Mouse (Mus musculus) right cerebral cortex, adult 2 months (tissue): Measurements from ENCODE around the gene Lama4.

Source experiments
- DNase-seq, 2 experiments: peaks; one replicate each; pipeline ENCODE4 v3.0.0; 2021 to 2022; ENCODE audit warnings: low spot score in 2 of 2

The Lama4 gene

GRCm38 (mm10) chr10:39049581-39050294 is 84.4 kb downstream of the Lama4 start:
- peak in 1 of 2 experiments; percentile 15 for DNase-seq

DNA sequence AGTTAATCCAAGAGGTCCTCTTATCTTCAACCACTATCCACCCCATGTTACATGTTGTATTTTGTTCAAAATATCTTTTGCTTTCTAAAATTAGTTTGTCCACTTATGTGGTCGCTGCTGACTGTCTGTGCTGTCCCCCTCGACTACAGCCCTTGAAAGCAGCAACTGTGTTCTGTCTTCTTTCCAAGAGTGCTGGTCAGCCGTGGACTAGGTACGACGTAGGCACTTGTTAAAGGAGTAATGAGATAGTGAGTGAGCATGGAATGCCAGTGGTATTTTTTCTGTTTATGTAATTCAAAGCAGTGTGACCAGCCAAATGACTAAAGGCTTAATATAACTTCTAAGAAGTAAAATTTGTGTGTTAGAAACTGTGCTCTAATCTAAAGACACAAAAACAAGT is 90.7 kb downstream of the Lama4 start:
- DNase-seq, result no peak

GRCm38 (mm10) chr10:39064732-39065131 is 99.4 kb downstream of the Lama4 start:
- no peak for DNase-seq

DNA sequence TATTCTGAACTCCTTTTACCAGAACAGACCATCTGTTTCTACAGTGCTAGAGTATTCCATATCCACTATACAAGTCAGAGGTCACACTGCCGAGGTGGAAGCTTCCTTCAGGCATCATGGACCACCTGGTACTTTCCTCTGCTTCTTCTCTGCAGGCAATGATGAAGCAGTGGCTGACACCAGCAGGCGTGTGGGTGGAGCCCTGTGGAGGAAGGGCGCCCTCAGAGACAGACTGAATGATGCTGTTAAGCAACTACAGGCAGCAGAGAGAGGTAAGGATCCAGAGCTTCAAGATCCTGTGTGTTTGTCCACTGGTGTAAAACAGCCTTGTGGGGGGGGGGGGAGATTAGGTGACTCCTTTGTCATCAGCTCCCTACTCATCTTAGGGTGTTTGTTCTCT is 100.1 kb downstream of the Lama4 start:
- DNase-seq, result peak in 1 of 2 experiments; percentile 11

- DNase-seq, result no peak
Measured at GRCm38 (mm10) chr10:39066061-39066460, 100.7 kb downstream of the Lama4 start.

DNA sequence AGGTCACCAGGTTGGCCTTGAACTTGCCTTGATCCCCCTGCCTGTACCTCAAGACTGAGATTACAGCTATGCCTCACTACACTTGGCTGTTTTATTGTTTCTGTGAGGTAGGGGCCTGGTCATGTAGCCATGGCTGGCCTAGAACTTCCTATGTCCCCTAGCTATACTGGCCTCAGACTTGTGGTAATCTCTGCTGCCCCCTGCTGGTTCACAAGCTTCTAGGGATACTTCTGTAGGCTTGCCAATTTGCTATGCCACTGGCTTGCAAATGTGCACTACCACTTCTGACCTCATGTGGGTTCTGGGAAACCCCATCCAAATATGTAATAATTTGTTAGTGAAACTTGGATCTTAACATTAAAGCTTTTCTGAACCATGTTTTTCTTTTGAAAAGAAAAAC is 101.6 kb downstream of the Lama4 start:
- DNase-seq, result peak; percentile 62 to 68

- DNase-seq, result no peak
Measured at GRCm38 (mm10) chr10:39072048-39072447, 106.7 kb downstream of the Lama4 start.

DNA sequence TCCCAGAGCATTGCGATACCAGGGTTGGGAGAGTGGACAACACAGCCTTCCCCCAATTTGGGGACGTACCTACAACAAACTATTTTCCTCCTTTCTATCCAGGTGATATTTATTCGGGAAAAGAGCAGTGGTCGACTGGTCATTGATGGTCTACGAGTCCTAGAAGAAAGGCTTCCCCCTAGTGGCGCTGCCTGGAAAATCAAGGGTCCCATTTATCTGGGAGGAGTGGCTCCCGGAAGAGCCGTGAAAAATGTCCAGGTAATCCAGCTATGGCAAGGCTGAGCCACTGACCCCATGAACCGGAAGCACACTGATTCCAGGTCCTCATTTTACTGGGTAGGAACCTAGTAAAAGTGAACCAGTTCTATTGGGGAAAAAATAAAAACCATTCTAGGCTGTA is 131.7 kb downstream of the Lama4 start:
- DNase-seq, result peak; percentile 36 to 40

GRCm38 (mm10) chr10:39098746-39099145 is 133.4 kb downstream of the Lama4 start:
- no peak for DNase-seq

- DNase-seq, result no peak
Measured at GRCm38 (mm10) chr10:39104803-39105449, 139.6 kb downstream of the Lama4 start.

GRCm38 (mm10) chr10:39106413-39106812 is 141.1 kb downstream of the Lama4 start:
- no peak for DNase-seq

- DNase-seq, result no peak
Measured at GRCm38 (mm10) chr10:39106935-39107334, 141.6 kb downstream of the Lama4 start.

DNA sequence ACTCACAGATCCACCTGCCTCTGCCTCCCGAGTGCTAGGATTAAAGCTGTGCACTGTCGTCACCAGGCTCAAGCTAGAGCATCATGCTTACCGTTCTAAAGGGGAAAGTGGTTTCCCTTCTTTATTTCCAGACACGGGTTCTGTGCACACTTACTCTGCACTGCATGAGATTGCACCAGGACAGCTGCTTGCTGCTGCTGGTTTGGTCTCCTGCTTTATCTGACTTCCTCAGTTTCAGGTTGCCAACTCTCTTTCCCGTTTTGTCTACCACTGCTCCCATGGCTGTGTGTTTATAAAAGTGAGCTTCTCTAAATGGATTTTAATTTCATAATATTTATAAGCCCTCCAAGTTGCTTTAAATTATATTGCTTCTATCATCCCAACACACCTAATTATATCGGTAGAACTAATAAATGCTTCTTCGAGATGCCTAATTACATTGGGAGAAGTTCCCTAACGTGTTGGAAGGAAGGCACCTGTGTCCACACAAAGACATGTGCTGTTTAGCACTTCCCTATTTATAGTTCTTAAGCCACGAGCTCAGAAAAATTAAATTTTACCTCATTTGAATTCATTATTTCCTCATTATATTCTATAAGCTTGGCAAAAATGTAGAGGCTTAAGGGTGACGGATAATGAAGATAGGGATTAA is 143.6 kb downstream of the Lama4 start:
- no peak for DNase-seq

GRCm38 (mm10) chr10:39109489-39109874 is 144.2 kb downstream of the Lama4 start:
- DNase-seq, result no peak

DNA sequence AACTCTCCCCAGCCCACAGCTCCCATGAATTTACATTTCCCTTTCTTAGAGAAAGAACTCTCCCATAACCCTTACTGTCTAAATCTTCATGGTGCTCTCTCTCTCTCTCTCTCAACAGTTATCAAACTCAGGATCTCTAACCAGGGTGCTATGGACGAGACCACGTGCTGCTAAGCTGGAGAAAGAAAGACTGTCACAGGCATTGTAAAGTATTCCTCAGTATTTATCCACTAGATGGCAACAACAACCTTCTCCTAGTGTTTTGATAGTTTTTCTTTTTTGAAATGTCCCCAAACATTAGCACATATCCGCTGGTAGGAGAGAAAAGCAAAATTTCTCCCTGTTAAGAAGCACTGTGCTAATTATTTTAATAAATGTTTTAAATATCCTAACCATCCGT is 156.1 kb downstream of the Lama4 start:
- no peak for DNase-seq

- peak; percentile 95 to 96 for DNase-seq
Measured at GRCm38 (mm10) chr10:39133462-39134310, 168.4 kb downstream of the Lama4 start, which contains the start of the genes Fam229b and Tube1. Gene Fam229b (minus strand): TSS chr10:39133914. Gene Tube1 (plus strand): TSS chr10:39133976.

GRCm38 (mm10) chr10:39137766-39138165 is 172.5 kb downstream of the Lama4 start:
- no peak for DNase-seq

DNA sequence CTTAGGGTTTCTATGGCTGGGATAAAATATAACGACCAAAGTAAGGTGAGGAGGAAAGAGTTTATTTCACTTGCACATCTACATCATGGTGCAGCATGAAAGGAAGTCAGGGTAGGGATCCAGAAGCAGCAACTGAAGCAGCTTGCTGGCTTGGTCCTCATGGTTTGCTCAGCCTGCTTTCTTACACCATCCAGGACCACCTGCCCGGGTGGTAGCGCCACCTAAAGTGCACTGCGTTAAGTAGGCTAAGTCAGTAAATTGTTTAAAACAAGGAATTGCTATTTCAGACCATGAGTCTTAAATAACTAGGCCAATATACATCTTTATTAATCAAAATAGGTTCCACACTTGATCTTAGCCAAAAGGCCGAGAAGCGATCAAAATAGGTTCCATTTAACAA is 173.4 kb downstream of the Lama4 start:
- no peak for DNase-seq

DNA sequence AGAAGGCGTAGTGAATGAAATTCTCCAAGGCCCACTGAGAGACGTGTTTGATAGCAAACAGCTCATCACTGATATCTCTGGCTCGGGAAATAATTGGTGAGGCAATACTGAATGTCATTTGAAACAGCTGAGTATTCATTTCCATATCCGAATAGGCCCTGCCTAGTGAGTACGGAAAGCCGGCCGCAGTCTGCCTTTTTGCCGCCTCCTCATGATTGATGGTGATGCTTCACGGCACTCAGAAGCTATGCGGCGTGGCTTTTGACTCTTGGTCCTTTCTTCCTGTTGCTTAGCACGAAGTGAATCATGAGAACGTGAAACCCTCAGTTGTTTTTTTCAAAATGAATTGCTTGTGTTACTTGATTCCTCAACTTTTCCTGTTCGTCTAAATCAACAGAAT is 175.5 kb downstream of the Lama4 start:
- DNase-seq, result no peak

DNA sequence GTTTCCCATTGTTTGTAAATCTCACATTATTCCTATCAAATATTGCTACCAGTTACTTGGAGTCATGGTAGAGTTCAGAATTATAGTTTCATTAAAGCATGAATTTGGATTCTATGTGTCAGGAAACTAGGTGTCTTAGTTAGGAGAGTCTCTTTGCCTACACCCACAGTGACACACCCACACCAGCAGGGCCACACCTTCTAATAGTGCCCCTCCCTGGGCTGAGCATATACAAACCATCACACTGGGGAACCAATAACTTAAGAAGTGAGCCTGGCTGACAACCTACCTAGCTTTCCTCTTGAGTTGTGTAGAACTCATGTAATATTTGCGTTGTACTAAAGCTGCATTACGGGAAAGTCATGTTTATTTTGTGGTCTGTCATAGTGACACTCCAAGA is 176.1 kb downstream of the Lama4 start:
- DNase-seq, result no peak

- DNase-seq, result no peak
Measured at GRCm38 (mm10) chr10:39142216-39142615, 176.9 kb downstream of the Lama4 start.

- no peak for DNase-seq
Measured at GRCm38 (mm10) chr10:39156719-39157118, 191.4 kb downstream of the Lama4 start.
